Mouse (Mus musculus) thymus, postnatal 14 days (tissue): ENCODE data around the gene Cacnb1.
A peak's percentile ranks its signal among the peaks of the same experiment; 100 is the strongest.

ENCODE experiments used
- DNase-seq: peaks from one replicate; pipeline ENCODE4 v3.0.0; 2021

Cacnb1 gene

DNA sequence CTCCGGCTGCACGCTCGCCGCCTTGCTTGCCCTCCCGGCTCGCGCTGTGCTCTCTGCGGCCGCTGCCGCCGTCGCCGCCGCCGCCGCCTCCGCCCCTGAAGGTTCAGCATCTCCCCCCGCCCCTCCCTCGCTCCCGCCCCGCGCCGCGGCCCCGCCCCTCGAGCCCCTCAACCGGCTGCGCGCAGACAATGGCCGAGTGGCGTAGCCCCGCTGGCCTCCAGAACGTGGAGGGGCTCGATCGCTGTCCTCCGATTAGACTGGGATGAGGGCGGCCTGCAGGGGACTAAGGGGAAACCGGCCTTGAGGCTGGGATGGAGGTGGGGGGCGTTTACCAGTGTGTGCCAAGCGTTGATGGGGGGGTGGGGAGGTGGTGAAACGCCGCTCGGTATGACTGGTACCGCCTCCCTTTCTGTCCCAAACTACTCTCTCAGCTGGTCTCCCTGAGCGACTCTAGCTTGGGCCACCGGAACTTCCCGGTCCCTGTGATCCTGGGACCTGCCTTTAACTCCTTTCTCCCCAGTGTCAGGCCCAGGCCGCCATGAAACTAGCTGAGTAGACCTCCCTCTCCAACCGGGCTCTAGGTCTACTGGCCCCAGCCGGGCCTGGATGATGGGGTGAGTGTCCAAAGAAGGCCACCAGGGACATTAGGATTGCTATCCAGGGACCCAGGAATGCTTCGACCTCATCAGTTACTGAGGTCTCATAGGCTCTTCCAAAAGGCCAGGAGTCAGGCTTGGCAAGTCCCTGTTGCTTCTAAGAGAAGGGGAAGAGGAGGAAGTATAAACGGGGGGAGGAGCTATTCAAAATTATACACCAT lies at the start of gene Cacnb1:
Gene Cacnb1 (minus strand): TSS at position 480 of the 817 bp plus-strand sequence.
- DNase-seq = peak; percentile 83

DNA sequence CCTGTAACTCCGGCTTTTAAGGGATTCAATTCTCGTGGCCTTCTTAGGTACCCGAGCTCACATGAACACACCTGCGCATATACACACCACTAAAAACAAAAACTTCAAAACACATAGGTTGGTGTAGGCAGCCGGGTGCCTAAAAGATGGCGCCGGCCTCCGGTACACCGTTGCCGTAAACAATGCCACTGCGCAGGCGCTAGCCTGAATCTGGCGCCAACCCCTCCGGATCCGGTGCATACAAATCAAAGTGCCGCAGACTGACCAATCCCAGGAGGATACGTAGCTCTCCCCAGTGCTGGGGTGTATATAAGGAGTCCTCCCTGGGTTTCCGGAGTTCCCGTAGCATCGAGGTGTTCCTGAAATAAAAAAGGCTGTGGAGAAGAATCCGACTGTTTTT lies 44.4 kb upstream of the Cacnb1 start:
- no peak for DNase-seq

DNA sequence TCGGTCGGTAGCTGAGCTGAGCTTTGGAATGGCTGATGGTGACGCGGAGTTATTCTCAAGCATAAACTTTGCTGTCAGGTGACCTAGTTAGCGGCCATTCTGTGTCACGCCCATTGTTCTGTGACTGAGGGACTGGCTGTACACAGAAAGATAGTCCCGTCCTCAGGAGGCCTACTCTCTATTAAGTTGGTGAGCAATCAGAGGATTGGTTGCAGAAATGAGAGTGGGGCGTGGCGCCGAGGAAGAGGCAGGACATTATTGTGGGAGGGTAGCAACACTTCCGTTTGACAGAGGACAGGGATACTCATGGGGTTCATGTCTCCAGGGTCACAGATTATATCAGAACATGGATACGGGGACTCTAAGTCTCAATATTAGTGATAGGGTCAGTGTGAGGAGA lies 43.4 kb upstream of the Cacnb1 start:
- DNase-seq = no peak

DNA sequence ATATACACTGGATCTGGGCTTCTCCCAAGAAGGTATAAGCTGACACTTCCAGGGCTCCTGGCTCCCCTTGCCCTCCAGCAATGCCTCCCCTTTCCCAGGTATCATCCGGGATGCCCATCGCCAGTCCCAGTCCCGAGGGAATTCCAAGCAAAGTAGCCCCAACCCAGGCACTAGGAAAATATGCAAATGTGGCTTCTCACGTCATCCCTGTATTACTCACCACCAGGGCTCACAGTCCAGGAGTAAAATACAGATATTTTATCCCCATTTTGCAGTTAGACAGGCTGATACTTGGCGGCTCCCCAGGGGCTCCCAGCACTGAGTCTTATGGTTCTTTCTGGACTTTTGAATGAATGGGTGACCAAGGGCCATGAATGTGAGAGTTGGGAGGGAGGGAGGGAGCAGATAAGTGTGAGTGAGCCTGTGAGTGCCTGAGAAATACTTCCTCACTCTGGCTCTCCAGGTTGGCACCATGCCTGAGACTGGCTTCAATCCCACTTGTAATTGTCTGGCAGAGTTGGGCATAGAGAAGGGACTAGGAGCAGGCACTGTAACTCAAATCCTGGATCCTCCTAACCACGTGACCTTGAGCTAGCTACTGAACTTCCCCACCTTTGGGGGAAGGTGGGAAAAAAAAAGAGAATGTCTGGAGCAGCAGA lies 39.2 kb upstream of the Cacnb1 start:
- DNase-seq = no peak

DNA sequence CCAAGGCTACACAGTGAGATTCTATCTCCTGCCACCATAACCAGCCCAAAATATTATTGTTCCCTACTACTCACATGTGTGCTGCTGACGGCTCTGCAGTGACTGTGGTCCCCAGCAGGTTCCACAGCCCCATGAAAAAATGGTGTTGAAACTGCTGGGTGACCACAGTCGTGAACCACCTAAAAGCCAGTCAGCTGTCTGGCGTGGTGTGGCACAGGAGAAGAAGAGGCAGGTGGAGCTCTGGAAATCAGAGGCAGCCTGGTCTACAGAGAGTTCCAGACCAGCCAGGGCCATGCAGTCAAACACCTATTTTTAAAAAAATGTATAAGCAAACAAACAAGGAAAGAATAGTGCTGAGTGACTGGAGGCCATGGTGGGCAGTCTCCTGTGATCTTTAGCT lies 38.6 kb upstream of the Cacnb1 start:
- DNase-seq = no peak

DNA sequence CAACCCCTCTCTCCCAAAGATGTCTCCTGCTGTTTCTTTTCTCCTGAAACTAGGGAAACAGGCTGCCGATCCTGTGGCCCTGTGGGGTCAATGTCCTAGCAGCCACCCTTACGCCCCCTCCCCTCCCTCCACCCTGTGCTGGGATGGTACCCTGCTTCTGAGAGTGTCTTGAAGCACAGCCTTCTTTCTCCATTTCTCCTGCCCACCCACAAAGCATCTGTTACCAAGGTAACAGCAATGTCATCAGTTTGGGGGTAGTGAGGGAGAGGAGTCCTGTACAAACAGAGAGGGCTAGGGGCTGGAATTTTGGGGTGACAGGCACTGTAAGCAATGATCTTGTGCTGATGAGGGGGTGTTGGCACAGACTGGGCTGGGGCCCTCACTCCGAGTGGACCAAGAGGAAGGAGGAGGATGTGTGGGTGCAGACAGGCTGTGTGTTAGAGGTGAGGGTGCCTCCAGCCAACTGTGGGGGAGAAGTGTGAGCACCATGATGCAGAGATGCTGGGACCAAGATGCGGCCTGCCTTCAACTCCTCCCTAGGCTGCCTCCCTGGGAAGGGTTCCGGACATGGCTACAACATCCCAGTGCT lies 37.4 kb upstream of the Cacnb1 start:
- no peak for DNase-seq

DNA sequence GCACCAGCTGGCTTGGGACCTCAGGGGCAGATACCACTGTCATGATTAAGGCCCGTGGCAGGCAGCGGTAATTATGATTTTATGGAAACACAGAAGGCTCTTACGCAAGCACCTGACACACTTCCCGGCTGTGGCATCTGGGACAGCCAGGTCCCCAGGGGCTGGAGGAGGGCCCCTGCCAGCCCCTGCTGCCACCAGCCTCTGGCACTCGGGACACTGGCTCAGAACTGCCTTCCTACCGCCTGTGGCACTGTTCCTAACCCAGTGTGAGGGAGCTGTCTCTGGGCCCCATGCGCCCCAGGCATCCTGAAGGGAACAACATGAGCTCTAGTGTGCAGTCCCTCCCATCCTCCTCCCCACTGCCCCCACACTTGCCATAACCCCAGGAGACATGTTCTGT lies 36.8 kb upstream of the Cacnb1 start:
- DNase-seq = no peak

DNA sequence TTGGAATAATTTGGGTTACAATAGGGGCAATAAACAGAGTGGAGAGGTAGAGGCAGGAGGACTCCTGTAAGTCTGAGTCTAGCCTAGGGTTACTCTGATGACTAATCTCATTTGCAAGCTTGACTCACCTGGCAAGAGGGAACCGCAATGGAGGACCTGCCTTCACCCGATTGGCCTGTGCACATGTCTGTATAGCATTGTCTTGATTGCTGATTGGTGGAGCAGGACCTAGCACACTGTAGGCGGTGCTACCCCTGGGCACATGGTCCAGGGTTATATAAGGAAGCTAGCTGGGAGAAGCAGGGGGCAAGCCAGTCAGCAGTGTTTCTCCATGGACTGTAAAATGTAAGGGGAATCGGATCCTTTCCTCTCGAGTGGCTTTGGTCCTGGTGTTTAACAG lies 35.2 kb upstream of the Cacnb1 start:
- DNase-seq = no peak

DNA sequence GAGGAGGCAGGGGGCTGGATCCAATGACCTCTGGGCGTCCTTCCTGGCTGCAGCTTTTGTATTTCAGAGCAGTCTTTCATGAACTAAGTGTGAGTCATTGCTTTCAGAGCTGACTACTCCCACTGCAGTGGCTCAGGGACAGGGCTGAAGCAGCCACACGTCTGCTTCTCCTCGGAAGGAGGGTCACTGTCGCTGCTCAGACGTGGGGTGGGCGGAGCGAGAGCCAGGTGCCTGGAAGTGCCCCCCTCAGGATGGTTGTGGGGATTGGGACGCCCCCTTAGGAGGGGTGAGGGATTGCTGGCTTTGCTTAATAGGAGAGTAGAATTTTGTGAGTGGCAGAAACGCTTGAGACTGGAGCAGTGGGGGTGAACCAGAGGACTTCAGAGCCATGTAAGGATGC lies 34.6 kb upstream of the Cacnb1 start:
- DNase-seq = no peak

DNA sequence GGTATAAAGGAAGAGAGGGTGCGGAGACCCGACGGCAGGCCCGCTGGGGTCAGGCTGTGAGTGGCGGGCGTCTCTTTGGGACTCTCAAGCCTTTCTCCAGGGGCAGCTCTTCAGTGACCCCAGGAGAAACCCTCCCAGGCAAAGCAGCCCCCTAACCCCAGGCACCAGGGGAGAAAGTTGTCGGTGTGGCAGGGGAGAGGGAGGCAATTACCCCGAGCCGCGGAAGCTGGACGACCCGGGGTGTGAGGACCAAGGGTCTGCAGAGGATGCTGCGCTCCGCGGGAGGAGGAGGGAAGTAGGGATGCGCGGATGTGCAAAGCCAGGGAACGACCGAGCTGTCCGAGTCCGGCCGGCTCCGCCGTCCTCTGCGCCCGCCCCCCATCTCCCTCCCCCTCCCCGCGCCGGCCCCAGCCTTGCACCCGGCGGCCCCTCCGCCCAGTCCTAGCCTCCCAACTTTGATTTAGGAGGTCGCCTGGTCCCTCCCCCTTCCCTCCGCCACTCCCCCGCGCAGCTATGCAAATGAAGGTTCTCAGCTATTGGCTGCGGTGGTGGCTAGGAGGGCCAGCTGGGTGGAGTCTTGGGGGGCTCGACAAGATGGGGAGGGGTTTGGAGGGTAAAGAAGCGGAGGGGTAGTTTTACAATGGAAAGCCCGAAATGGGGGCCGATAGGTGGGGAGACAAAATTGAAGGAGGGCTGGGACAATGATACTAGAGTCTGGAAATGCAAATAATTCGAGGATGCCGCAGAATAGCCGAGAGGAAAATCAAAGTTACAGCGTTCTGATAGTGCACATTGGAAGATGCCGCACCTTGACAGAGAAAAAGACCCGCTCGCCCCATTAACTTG lies 30.4 kb upstream of the Cacnb1 start, which contains the start of gene Stac2:
Gene Stac2 (minus strand): TSS at position 474 of the 846 bp plus-strand sequence.
- DNase-seq = peak; percentile 83

DNA sequence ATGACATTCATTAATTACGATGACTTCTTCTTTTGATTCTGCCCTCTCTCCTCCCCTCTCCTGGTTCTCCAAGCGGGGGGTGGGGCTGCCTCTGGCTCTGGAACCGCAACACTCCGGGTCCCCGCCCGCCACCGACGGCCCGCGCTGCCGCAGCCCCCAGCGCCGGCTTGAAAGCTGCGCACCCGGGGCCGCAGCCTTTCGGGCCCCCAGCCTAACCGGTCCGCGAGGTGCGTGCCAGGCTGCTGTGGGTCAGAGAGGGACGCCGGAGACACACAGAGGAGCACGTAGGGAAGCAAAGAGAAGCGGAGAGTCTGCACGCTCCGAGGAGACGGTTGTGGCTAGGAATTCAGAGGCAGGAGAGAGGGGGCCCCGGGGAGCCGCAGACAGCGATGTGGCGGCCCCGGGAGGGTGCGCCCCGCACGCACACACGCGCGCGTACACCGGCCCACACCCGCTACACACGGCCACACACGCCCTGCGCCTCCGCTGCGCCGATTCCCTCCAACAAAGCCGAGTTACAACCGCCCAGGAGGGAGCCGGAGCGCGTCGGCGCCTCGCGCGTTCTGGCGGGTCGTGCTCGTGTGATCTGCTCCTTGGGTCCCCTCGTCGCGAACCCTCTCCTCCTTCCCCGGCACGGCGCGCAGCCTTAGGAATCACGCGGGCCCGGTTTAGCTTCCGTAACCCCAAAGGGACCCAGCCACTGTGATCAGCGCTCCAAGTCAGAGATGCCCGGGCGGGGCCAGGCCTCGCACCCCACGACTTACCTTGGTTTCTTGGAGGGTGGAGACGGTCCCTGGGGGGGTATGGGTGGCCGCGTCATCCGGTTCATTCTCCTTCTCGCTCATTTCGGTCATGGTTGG lies 29.5 kb upstream of the Cacnb1 start:
- DNase-seq = peak; percentile 43

DNA sequence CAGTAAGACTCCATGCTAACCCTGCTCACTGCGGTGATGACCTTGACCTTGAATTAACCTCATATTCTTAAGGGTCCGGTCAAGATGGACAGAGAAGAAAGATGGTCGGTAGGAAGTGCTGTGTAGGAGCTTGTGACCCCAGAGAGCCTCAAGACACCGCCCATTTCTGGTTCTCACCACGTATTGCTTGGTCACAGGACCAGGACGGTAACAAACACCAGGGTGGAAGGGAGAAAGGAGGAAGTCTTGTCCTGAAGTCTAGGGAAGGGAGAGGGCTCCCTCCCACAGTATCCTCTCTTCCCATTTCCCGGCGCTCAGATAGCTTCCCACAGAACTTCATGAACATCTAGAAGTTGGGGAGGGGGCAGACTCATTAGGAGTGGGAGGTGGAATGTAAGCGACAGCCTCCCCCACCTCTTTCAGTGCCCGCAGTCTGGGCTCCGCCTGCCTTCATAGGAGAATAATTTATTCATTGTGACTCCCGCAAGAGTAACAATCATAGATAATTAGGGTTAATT lies 28.8 kb upstream of the Cacnb1 start:
- DNase-seq = no peak

DNA sequence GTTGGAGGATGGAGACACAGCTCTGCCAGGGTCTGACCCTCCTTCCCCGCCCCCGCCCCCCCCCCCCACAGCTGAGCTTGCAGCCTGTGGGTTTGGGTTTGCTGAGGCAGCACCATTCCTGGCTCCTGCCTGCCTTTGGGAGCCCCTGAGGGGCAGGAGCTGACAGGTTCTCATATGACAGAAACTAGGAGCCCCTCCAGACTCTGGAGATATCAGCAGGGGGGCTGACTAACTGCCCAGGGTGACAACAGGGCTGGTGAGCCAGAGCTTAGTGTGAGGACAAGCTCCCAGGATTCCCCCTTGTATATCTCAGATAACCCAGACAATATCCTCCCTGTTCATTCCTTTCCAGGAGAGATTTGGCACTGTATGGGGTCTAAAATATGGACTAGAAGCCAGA lies 28.1 kb upstream of the Cacnb1 start:
- no peak for DNase-seq

DNA sequence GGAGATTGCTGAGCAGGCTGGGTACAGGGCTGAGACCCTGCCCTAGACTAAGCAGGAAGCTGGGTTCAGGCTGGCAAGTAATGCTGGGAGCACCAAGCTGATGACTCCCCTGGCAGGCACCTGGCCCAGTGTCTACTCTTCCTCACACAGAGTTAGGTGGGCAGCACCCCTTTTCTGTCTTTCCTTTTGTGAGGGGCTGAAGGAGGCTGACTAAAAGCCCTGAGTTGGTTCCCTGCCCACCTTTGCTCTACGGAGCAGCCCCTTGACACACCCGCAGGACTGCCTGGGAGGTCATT lies 27.6 kb upstream of the Cacnb1 start:
- peak; percentile 30 for DNase-seq

DNA sequence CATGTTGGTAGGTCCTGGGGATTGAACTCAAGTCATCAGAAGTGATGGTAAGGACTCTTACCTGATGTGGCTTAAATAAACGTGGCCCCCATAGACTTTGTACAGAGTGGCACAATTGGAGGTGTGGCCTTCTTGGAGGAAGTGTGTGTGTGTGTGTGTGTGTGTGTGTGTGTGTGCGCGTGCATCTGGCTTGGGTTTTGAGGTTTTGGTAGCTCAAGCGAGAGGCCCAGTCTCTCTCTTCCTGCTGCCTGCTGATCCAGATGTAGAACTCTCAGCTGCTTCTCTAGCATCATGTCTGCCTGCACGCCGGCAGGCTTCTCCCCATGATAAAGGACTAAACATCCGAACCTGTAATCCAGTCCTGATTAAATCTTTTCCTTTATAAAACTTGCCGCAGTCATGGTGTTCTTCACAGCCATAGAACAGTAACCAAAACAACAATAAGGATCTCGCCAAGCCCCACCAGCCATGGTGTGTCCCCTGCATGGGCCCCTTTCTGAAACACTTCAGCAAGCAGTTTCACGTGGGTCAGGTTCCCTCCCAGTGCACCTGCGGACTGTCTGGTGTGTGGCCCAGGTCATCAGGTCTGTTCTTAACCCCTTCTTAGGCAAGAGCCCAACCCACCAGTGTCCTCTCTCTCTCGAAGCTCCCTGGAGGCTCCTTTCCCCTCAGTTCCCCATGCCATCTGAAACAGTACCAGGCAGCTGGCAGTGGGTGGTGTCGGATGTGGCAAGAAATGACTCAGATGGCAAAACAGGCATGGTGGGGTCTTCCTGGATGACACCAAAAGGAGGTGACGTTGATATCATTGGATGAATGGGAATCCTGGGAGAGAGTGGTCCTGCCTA lies 27.1 kb upstream of the Cacnb1 start:
- peak; percentile 65 for DNase-seq

DNA sequence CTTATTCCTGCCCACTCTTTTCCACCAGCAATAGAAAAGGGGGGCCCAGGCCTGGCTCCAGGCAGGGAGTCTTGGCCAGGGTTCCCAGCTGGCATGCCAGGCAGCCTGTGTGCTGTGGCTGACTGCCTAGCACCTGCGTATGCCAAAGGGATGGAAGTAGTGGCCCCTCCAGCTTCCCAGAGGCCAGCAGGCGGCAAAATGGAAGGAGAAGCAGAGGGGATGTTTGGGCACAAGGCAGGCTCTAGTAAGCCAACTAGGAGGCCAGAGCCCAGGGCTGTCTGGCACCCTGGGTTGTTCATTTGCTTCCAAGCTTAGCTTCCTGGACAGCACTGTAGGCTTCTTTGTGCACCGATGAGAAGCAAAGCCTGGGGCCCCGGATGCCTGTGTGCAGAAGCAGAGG lies 24.9 kb upstream of the Cacnb1 start:
- no peak for DNase-seq

DNA sequence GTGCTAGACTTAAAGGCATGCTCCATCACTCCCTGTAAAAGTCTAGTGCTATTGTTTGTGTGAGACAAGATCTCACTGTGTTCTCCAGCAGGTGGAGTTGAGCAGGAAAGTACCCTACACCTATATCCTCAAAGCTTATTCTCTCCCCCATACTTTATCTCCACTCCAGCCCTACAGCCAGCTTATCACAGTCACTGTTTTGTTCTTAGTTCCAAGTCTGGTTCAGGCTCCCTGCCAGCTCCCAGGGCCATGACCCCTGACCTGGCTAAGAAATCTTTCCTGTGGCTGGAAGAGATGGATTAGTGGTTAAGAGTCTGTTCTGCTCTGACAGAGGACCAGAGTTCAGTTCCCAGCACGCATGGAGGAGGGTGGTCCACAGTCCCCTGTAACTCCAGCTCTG lies 23.6 kb upstream of the Cacnb1 start:
- no peak for DNase-seq

DNA sequence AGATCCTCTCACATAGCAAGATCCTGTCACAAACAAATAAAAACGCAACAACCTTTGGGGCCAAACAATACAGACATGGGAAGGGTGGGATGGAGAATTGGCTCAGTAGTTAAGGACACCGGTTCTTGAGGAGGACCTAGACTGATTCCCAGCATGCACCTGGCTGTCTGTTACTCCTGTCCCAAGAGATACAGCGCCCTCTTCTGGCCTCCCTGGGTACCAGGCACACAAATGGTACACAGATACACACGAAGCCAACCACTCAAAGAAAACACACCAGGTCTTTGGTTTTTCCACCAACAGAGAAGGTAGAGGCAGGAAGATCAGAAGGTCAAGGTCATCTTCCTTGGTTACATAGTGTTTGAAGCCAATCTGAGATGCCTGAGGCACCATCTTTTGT lies 22.8 kb upstream of the Cacnb1 start:
- no peak for DNase-seq

DNA sequence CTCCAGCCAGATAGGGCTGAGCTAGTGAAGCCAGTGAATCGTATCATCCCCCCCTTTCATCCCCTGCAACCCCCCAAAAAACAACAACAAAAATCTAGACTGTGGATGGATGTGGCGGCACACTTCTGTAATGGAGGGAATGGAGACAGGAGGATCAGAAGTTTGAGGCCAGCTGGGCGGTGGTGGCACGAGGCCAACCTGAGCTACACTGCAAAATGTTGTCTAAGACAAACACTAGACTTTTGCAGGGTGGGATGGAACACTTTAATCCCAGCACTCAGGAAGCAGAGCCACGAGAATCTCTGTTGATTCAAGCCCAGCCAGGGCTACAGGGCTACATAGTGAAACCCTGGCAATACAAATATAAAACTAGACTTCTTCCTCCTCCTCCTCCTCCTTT lies 21.2 kb upstream of the Cacnb1 start:
- no peak for DNase-seq

DNA sequence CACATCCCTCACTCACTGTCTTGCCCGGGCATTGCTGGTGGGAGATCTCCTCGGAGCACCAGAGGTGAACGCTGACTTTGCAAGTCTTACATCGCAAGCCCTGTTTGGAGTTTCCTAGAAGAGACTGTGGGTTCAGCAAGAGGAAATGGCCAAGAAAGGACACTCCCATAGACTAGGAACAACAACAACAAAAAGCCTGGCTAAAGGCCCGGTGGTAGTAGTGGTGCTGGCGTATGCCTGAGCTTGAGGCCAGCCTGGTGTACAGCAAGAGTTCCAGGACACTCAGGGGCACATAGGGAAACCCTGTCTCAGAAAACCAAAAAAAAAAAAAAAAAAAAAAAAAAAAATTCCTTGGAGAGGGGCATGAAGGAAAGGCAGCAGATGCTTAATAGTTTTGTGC lies 19.9 kb upstream of the Cacnb1 start:
- DNase-seq = no peak

DNA sequence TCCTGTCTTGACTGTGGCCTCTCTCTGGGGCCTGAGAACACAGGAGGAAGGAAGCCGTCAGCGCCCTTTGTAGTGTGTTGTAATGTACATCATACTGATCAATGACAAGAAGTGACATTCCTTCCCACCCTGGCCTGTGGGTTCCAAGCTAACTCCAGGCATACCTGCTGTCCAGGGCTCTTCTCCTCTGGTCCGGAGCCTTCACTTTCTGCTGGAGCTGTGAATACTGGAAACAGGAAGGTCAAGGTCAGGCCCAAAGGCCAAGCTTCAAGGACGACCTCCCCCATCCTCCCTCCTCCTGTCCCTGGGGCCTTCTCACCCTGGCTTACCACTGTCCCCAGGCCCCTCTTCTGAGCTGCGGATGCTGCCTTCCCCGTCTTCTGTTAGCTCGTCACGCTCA lies 18.1 kb upstream of the Cacnb1 start:
- no peak for DNase-seq
